Mouse (Mus musculus) left cerebral cortex, postnatal 36 days (tissue): ENCODE measurements at regions not wholly inside any gene's neighbourhood (a gene's known extent, or its start where the extent isn't known, plus 50 kb on each side); places are given as distances from the start of the nearest gene placed in this dataset.
"Not testable (repeated sequence)": the region's sequence is repeated elsewhere in the genome, so short reads cannot be mapped to it uniquely, and the experiment has no call there.

Source experiments
- DNase-seq, 2 experiments: peaks; one replicate each; pipeline ENCODE4 v3.0.0; 2021 to 2022; ENCODE audit warnings: low spot score in 2 of 2, mixed read lengths in 1 of 2
- intact Hi-C: fragments of 180-260 bp; cut with DNase I; formaldehyde crosslinking; loops from one replicate; pipeline ENCODE4 v1.15.1; 2025

DNA sequence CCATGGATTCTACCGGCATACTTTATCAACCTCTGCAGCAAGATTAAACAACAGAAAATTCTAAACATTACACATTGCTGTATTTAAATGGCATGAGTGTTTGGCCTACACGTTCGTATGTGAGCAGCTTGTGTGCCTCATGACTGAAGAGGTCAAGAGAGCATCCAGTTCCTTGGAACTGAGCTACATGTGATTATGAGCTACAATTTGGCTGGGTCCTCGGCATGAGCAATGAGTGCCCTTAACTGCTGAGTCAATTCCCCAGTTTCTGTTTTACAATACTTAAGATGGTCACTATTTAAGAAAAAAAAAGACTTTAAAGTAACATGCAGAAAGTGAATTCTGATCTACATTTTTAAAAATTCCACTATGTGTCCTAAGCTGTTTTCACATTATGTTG is 338.4 kb upstream of the Gpc6 start:
- intact Hi-C loops = no loop called here
- DNase-seq = no peak

DNA sequence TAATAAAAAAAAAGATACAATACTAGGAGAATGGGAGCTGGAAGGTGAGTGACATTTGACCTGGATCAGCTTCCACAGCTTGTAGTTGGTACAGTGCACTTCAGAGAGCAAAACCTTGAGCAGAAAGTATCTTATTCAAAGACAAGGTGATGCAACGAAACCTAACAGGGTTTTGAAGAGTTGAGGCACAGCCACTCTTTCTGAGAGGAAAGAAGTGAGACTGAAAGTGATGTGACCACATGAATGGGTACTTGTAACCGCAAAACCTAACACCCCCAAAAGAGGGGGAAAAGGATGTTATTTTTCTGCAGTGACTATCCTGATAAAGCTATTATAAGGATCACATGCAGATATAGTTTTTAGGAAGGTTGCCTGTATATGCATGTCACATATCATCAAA is 335.6 kb upstream of the Gpc6 start:
- intact Hi-C loops = no loop called here
- no peak for DNase-seq

DNA sequence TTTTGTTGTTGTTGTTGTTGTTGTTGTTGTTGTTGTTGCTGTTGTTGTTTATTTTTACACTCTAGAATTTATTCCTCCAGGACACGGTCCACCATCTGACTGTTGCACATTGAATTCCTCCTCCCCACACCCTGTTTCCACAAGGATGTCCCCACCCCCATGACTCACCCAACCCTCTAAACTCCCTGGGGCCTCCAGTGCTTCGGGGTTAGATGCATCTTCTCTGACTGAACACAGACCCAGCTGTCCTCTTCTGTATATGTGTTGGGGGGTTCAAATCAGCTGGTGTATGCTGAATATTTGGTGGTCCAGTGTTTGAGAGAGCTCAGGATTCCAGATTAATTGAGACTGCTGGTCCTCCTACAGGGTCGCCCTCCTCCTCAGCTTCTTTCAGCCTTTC is 335.0 kb upstream of the Gpc6 start:
- intact Hi-C loops = no loop called here
- no peak for DNase-seq

DNA sequence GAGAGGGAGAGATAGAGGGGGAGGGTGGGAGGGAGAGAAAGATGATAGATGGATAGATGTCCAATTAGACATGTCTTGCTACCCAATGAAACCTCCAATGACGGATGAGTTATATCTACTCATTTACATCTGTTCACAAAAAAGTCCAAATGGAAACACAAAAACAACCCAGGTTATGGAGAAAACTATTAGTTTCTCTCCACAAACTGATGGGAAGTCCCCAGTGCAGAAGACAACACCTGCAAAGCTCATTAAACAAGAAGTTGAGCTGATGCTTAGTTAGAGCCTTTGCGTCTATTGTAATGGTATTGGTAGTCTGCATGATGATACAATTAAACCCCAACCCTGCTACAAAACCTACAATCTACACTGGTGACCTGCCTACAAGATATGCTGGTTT is 317.0 kb upstream of the Gpc6 start:
- no peak for DNase-seq
- intact Hi-C loops = no loop called here

DNA sequence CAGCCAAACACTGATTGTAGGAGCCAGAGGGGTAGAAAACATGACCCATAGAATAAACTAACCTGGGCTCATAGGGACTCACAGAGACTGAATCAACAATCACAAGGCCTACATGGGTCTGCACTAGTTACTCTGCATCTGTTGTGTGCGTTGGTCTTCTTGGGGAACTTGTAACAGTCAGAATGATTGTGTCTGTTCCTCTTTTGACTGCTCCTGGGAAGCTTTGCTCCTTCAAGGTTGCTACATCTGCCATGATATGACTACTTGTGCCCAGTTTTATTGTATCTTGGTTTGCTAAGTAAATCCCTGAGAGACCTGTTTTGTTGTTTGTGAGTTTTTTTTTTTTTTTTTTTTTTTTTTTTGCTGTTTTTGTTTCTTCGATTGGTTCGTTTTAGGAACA is 313.9 kb upstream of the Gpc6 start:
- intact Hi-C loops = no loop called here
- no peak for DNase-seq

DNA sequence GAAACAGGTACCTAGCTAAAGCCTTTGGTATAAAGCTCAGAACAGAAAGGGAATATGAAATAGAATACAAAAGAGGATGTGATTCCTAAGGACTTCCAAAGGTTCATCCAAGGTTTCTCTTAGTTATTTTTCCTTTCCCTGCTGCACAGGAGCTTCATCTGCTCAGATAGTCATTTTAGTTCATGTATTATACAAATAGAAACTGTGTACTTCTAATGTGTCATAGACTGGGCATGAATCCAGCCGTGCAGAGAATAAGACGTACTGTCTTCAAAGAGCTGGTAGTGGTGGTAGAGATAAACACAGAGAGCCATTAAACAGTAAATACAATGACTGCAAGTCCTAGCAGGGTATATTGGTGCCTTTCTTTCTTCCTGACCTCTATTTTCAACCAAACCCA is 292.9 kb upstream of the Gpc6 start:
- DNase-seq = peak; percentile 15 to 17
- intact Hi-C loops = no loop called here

DNA sequence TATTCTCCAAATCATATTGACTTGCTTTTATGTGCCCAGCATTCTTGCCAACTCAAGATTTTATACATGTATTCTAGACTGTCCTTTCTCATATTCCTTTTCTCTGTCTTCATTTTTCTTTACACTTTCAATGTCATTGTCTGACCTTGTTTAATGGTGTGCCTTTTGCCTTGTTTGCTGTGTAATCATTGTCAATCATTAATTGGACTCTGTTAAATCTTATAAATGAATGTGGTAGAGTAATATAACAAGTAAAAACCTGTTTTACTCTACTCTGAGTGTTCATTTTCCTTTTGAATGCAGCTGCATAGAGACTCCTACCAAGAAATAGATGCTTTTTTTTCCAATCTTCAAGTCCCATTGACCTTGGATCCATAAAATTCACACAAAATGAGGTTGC is 283.0 kb upstream of the Gpc6 start:
- no peak for DNase-seq
- intact Hi-C loops = no loop called here

DNA sequence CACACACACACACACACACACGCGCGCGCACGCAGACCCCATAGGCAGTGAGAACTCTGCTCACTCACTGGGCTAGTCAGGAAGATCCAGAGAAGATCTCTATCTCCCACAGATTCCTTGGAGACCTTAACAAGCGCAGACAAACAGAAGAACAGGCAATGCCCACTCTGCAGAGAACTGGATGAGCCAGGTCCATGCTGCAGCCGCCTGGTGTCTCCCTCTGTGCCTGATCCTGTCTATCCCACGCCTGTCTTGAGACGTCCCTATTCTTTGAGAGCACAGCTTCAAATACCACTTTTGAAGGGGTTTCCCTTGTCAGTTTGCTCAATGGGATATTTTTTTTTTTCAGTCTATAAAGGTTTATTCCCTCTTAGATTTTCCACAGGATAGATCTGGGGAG is 273.2 kb upstream of the Gpc6 start:
- no peak for DNase-seq
- intact Hi-C loops = no loop called here

DNA sequence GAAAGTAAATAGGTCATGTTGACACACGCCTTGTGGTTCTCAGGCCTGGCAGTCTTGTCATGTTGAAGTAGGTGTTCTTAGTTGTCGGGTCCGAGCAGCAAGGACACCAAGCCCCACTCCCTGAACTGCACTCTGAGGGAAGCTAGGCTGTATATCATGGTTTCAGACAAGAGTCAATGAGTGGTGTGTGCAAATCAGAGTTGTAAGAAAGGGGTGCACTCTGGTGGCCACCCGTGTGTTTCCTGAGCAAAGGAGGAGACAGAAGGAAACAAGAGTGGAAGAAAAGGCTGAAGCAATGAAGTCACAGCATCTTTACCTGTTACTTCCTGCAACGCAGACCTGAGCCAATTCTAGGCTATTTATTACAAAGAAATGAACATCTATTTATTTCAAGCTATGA is 241.2 kb upstream of the Gpc6 start:
- no peak for DNase-seq
- intact Hi-C loops = no loop called here

DNA sequence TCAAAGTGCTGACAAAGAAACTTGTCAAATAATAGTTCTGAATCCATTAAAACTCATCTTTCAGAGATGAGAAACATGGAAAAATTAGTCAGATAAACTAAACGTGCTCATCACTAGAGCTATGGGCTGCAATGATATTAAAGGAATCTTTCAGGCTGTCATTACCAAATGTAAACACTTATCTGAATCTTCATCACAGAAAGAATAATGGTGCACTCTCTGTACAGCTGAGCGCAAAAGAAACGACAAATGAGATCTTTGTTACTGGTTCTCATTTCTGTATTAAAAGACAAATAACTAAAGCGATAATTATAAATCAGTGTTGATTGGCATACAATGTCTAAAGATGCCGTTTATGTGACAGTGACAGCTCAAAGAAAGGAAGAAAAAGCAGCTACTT is 227.4 kb upstream of the Gpc6 start:
- intact Hi-C loops = no loop called here
- no peak for DNase-seq

DNA sequence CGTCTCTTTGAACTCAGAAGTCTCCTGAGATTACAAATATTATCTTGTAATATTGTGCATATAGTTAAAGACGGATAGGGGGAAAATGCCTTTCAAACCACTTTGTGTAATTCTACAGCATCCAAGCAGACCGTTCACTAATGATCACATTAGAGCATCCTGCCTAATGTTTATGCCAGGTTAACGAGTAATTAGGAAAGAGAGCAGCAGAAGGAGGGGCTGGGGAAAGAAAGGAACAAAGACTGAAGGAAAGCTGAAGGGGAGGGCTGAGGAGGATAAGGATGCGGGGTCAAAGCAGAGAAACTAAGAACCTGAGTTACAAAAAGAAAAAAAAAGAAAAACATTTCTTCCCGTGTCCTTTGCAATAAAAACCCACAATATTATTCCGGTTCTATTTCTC is 226.7 kb upstream of the Gpc6 start:
- no peak for DNase-seq
- intact Hi-C loops = no loop called here

DNA sequence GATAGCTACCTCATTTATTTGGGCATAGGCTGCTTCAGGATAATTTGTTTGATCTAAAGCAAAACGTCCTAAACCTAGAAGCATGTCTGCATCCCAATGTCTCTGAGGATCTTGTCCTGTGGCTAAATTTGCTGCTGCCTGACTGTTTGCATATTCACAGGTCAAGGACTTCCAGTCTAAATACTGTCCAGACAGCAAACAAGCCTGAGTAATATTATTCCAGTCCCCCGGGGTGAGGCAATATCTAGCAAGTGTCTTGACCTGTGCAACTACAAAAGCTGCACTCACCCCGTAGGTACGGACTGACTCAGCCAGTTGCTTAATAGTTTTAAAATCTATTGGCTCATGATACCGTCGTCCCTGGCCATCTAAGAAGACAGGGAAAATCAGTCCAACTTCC is 190.5 kb upstream of the Gpc6 start:
- intact Hi-C loops = not testable (repeated sequence)

DNA sequence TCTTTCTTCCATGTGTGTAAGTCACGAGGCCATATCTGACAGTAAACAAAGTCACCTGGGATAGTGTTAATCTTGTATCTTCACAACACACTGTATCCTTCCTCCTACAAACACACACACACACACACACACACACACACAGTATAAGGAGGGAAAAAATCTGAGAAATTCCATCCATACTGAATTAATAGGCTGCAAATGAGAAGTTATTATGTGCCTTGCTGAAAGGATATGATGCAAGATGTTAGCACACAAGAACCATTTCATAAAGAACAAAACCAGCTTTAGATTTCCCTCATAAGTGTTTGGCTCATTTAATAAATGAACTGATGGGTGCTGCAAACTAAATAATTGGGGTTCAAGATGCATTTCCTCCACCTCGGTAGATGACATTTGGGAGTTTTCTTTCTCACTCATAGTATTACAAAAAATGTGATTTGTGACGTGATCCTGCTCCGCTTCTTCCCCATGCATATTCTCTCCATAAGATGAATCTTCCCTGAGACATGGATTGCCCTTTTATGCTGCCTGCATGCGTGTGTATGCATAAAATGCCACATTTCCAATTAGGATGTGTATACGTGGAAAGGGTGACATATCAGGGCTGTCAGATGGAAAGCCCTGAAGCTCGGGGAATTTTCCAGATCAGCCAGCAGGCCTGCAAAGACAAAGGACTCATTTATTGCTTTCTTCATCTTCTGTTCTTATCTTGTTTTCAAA is 170.5 kb upstream of the Gpc6 start:
- DNase-seq = no peak
- intact Hi-C loops = no loop called here

More for the DNA sequence above, 190.5 kb upstream of the Gpc6 start:
- not testable (repeated sequence) for DNase-seq

DNA sequence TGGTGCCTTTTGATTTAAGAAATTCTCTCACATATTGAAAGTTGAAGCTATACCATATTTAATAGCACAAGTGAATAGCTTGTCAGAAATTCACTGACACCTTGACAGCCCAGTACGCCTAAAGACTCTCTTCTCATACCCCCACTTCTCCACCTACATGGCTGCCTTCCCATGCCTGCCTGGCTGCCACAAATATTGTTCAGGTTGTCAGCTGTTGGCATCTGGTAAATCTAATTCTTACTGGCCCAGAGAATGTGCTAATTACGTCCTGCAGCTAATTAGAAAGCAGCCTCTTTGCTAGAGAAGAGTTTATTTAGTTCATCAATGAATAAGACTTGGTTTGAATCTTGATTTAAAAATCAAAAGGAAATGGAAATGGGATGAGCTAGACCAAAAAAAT is 163.7 kb upstream of the Gpc6 start:
- DNase-seq = no peak
- intact Hi-C loops = no loop called here

DNA sequence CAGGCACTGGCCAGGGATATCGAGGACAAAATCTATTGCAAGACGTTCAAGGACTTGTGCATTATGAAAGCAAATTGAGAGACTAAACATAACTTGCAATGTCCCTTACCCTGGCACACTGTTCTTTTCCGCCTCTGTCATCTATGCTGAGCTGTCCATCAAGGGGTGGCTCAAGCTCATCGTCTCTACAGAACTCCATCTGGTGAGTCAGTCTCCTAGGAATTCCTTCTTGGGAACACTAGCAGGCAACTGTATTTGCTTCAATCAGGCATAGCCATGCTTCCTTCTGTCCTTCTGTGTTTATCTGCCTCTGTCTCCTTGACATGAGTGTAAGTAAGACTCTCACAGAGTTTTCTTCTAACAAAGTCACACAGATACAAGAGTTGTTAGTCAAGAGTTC is 154.0 kb upstream of the Gpc6 start:
- intact Hi-C loops = no loop called here
- no peak for DNase-seq

DNA sequence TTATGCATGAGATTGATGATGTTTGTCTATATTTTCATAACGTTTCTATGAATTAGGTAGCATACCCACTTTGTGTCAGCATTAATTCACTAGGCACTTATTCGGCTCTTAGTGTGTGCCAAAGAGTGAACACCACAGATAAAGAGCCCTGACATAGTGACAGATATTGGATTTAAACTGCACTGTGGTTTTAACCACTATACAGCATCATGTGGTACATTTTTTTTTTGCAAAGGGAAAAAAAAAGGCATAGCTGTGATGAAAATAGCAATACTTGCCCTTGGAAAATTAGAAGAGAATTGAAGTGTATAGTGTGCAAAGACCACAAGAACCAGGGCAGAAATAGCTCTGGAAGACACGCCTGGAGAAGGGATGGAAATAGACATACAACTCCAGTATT is 153.4 kb upstream of the Gpc6 start:
- DNase-seq = no peak
- intact Hi-C loops = no loop called here

DNA sequence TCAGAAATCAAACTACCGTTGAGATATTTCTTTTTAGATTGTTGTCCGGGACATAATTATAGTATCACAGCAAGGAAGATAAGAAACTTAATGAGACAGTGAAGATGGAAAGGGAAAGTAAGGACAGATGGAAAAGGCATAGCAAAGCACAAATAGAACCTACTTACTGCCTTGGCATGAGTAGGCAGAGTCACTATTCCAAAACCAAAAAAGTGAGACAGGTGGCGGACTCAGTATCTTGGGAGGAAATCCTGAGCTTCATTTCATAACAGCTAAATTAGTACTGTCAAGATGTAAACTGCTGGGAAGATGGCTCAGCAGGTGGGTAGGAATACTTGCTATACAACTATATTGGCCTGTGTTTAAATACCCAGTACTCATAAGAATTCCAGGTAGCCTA is 145.5 kb upstream of the Gpc6 start:
- DNase-seq = peak; percentile 10 to 23
- intact Hi-C loops = no loop called here

DNA sequence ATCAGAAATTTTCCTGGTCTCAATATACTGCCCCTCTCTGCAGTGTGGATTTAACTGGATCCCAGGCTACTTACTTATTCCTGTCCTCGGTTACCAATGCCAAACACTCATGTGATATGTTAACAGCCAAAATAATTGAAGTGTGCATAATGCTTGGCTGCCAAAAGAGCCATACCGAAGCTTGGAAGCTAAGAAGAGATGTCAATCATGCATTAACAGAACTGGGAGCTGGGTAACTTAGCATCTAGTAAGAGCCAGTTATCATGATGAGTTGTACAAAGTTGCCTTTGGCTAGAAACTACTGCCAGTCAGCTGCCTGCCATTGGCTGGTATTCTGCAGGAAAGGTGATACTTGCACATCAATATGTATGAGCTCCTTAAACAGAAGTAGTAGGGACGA is 141.3 kb upstream of the Gpc6 start:
- DNase-seq = no peak
- intact Hi-C loops = no loop called here

DNA sequence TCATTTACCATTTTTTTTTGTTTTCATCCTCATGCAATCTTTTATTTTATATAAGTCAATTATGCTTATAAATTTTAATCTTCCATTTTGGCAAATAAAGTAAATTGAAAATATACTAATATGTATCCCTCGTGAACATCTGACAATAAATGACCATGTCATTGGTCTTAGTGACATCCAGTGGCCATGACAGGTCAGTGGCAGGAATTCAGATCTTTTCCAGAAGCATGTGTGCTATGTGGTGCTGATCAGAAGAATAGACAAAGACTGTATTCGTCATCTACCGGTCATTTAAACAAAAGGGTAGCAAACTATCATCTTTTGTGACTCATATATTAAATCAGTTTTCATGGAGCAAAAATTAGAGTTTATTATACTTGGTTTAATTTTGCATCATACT is 118.6 kb upstream of the Gpc6 start:
- intact Hi-C loops = no loop called here
- no peak for DNase-seq

DNA sequence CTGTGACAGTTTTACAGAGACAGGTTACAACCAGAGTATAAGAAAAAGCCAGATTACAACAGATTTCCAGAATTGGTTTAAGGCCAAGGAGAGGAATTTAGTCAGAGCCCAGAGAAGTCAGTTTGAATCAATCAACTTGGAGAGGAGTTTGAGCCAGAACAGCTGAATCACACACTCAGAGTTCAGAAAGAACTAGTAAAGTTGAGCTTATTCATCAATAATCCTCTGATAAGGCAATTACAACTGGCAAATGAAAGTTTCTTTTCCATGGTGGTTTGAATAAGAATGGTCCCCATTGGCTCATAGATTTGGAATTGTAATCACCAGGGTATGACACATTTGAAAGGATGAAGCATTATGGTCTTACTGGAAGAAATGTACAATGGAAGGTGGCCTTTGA is 116.5 kb upstream of the Gpc6 start:
- DNase-seq = no peak
- intact Hi-C loops = no loop called here

DNA sequence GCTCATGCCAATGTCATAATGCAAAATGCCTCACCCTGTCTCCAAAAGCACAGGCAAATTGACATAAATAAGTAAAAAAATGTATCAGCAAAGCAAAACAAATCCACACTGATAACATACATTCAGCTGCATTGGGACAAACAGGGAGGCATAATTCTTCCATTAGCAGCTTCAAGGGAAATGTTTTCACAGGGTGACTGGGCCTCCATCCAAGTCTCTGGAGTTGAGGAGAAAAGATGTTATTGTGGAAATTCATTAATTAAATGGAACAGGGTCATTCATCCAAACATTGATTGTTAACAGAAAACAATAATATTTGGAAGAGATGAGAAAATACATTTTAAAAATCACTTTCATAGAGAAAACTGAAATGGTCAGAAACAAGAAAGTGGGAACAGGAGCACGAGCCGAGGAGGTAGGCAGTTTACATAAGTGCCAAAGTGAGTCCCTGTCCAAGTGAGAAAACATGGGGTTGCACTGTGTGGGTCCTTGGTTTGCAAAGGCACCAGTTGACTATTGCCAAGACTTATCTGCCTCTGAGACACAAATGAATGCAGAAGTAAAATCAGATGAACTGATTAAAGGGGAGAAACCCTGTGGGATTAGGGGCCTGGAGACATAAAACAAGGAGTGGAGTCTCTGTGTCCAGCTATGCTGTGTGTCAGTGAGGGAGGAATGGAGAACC is 114.3 kb upstream of the Gpc6 start:
- intact Hi-C loops = no loop called here
- no peak for DNase-seq

DNA sequence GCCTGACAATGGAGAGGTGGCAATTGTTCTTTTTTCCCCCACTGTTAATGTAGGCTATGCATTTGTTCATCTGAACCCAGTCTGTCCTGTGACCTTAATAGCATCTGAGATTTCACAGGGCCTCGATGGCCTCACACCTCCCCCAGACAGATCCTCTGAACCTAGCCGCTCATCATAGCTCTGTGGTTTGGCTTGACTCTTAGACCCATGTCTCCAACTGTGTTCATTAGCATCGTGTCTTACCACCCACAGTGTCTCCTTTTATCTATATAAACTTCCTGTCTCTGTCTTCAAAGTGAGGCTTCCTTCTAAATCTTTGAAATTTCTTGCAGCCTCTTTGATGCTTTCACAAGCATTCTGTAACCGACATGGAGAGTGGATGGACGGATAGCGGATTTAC is 87.9 kb upstream of the Gpc6 start:
- DNase-seq = no peak
- intact Hi-C loops = no loop called here
